Mouse (Mus musculus): ENCODE data around the gene Tpcn1. TPM values are rescaled to one million over a fixed set of nuclear protein-coding genes. Genes with fewer than 3 reads are reported as not detected.

Gene Tpcn1
- polyA plus RNA-seq, 1 experiment, result 59.4 TPM

DNA sequence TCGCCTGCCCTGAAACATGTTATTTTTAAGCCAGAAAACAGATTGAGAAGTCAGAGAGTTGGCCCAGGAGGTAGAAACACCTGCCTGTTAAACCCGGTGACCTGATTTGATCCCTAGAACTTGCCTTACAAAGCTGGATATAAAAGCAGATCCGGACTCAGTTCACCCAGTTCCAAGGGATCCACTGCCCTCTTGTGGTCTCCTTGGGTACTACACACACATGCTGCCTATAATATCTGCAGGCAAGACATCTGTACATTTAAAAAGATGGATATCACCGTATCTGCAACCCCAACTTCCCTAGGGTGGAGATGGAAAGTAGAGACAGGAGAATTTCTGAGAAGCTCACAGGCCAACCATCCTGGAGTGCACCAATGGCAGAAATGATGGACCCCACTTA is 27.4 kb upstream of the Tpcn1 start:
- TF ChIP-seq GATA1 (IDR thresholded peaks at IDR 0.05; ENCODE audit: low read length), result no peak

- no peak for TF ChIP-seq GATA1 (IDR thresholded peaks at IDR 0.05; ENCODE audit: low read length)
Measured at GRCm38 (mm10) chr5:120612822-120613604, 24.5 kb upstream of the Tpcn1 start.

GRCm38 (mm10) chr5:120612442-120612821 is 24.0 kb upstream of the Tpcn1 start, which contains the start of the genes Rita1 and Ddx54:
Gene Rita1 (minus strand): TSS chr5:120612589.
Gene Ddx54 (plus strand): TSS chr5:120612739.
- TF ChIP-seq GATA1 (IDR thresholded peaks at IDR 0.05; ENCODE audit: low read length), result no peak

DNA sequence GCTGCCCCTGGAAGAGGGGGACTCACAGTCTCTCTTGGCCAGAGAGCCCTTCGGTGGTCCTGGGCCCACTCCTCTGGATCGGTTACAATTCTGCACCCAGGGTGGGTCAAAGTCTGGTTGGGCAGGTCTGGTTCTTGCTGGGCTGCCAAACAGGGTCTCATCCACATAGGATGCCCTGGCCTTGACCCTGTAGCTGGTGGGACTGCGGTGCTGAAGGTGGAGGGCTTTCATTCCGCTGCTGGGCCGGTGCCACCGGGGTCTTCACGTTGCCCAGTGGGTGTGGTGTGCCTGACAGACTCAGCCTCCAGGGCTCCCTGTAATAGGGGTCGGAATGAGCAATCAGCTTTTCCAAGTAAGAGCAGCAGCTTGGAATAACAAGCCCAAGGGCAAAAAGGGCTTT is 22.9 kb upstream of the Tpcn1 start:
- TF ChIP-seq GATA1 (IDR thresholded peaks at IDR 0.05; ENCODE audit: low read length), result no peak

- TF ChIP-seq GATA1 (IDR thresholded peaks at IDR 0.05; ENCODE audit: low read length), result no peak
Measured at GRCm38 (mm10) chr5:120610906-120611305, 22.4 kb upstream of the Tpcn1 start.

DNA sequence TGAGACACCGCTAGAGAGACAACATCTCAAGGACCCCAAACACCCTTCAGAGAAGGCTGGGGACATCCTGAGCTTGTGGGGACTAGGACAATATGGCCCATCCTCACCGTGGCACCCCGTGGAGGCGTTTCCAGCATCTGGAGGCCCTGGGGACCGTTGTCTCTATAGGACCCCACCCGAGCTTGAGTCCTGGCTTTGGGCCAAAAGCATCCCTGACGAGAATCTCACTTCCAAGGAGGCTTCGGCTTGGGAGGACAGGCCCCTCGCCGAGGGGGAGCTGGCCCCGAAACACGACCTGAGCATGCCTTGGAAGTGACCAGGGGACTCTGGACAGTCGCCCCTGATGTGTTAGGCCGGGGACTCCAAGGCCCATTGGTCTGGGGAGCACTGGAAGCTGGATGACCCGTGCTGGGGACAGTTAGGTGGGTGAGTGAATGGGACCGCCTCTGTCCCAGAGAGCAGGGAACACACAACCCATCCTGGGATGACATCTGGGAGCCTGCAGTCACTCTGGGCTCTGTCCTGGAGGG is 20.8 kb upstream of the Tpcn1 start:
- TF ChIP-seq GATA1 (IDR thresholded peaks at IDR 0.05; ENCODE audit: low read length), result no peak

GRCm38 (mm10) chr5:120607335-120607734 is 18.9 kb upstream of the Tpcn1 start:
- no peak for TF ChIP-seq GATA1 (IDR thresholded peaks at IDR 0.05; ENCODE audit: low read length)

- no peak for TF ChIP-seq GATA1 (IDR thresholded peaks at IDR 0.05; ENCODE audit: low read length)
Measured at GRCm38 (mm10) chr5:120606590-120607200, 18.2 kb upstream of the Tpcn1 start.

DNA sequence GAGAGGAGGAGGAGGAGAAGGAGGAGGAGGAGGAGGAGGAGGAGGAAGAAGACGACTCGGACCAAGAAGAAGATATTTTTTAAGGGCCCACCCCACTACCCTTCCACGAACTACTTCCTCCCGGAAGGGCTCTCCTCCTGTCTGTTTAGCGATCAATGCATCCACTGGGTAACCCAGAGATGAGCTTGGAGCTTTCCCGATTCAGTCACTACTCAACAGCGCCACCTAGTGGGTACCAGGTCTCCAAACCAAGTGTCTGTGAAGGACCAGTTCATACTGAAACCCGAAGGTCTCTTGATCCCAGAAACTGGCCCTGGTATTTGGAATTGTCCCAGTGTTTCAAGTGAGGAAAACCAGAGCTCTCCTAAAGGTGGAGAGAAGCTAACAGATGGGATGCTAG is 17.2 kb upstream of the Tpcn1 start:
- no peak for TF ChIP-seq GATA1 (IDR thresholded peaks at IDR 0.05; ENCODE audit: low read length)

DNA sequence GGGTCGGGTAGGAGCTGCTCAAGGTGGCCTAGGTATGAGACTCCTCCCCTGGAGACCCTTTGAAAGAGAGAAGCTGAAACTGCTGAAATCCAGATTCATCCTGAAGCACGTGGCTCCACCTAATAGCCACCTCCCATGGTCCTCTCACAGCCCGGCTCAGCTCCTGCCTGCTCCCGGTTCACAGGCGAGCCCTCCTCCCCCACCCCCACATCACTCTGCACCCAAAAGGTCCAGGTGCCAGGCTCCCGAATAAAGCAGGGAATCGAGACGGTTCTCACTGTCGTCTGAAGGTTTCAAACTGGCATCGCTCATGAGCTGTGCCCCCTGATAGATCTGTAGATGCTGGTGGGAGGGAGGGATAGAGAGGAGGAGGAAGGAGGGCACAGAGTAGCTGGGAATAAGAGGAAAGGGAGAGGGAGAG is 16.8 kb upstream of the Tpcn1 start:
- no peak for TF ChIP-seq GATA1 (IDR thresholded peaks at IDR 0.05; ENCODE audit: low read length)

DNA sequence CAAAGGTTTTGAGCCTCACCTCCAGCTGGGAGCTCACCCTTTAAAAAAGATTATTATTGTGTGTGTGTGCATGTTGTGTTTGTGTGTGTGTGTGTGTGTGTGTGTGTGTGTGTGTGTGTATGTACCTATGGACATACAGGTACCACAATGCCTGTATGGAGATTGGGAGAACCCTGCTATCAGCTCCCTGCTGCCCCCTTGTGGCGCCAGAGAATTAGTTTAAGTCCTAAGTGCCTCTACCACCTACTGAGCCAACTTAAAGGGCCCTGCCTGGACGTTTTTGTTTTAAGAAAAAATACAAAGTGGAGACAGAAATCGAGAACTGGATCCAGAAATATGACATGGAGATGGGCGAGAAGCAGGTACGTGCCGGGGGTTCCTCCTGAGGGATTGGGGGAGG is 16.4 kb upstream of the Tpcn1 start:
- TF ChIP-seq GATA1 (IDR thresholded peaks at IDR 0.05; ENCODE audit: low read length), result no peak

DNA sequence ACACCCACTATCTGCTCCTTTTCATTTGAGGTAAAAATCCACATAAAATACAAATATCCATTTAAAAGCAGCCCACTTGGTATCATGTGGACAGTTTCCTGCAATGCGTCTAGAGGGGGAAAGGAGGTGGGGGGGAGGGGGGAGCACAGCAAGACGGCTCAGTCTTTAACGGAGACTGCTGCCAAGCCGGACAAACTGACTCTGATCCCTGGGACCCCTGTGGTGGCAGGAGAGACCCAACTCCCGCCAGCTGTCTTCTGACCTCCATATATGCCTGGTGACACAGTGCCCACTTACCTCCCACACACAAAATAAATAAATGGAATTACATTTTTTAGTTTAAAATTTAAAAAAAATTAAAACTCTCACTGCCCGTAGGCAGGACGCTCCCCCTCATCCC is 15.0 kb upstream of the Tpcn1 start:
- no peak for TF ChIP-seq GATA1 (IDR thresholded peaks at IDR 0.05; ENCODE audit: low read length)

- TF ChIP-seq GATA1 (IDR thresholded peaks at IDR 0.05; ENCODE audit: low read length), result no peak
Measured at GRCm38 (mm10) chr5:120602210-120602609, 13.7 kb upstream of the Tpcn1 start.

DNA sequence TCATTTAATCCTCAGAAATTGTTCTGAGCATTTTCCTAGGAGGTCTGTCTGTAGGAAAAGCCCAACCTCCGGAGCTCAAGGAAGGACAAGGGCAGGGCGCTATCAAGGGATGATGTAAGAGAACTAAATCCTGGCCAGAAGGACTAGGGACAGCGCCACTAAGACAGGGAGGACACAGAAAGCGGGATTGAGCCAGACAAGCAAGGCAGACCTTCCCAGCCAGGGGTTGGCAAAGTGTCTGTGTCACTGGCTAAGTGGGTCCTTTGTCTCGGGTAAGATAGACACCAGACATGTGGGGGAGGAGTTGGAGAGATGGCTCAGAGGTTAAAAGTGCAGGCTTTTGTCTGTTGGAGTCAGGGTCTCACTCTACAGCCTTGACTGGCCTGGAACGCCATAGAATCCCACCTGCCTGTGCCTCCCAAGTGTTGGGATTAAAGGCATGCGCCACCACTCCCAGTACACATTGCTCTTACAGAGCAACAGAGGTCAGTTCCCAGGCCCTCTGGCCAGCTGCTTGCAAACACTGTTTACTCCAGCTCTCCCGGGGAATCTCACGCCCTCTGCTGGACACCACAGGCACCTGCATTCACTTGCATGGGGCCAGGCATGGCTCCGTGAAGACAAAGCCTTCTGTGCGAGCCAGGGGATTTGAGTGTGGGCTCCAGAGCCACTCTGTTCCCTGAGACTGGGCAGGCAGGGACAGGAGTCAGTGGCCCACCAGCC is 12.6 kb upstream of the Tpcn1 start:
- no peak for TF ChIP-seq GATA1 (IDR thresholded peaks at IDR 0.05; ENCODE audit: low read length)

DNA sequence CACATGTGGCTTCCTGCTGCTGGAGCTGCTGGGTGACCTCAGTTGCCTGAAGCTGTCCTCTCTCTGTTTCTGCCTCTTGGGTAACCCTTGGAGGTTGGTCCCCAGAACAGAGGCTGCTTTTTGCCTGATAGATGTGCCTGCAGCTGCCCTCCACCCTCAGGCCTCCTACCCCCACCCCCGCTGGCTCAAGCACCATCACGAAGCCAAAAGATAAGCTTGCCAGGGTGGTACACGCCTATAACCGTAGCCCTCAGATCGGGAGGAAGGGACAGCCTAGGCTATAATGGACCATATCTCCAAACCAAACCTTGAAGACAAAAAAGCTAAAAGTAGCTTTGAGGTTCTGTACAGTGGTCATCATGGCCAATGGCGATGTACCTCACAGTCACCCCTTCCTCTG is 11.2 kb upstream of the Tpcn1 start:
- no peak for TF ChIP-seq GATA1 (IDR thresholded peaks at IDR 0.05; ENCODE audit: low read length)

- TF ChIP-seq GATA1 (IDR thresholded peaks at IDR 0.05; ENCODE audit: low read length), result no peak
Measured at GRCm38 (mm10) chr5:120594485-120594884, 6.0 kb upstream of the Tpcn1 start.

All from G1E-ER4 (cell line).